Comparison of ENCODE assay signal across 10 mouse cellular contexts in the genomic region with DNA sequence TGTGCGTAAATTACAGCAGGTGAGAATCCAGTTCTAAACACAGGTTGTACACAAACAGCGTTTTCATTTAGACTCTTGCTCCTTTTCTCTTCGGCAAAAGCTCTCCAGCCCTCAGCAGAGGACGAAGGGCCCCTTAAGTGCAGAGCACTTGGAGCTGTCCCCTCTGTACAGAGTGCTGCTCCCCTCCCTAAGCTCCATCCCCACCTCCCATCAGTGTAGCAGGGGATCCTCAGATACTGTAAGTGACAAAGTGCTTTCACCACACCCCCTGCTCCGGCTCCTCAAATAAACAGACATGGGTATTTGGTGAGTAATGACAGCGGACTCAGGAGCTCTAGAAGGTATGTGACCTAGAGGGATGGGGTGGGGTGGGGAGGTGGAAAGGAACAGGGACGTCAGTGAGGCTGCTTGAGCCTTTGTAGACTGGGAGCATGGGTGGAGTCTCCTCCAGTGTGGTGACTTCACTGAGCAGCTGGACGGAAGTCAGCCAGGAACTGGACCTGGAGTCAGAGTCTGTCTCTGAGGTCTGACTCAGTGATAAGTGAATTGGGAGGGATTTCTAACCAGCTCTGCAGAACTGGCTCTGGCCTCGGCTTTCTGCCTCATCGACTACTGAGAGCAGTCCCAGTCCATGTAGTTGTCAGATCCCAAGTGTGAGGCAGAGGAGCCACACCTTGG. TPM values are rescaled to one million over a fixed set of nuclear protein-coding genes. Genes with fewer than 3 reads are reported as not detected.
DNase-seq lines count a peak whose midpoint lies in the region; ATAC-seq lines count a peak whose summit lies in the region.
"Had no signal": no experiment of that assay in that cellular context is flagged by ENCODE, and none has a peak within 500 bp of the region (broad histone marks: within the 10 kb centered on the region; RNA-seq: fewer than 3 reads in every experiment).

No protein-coding gene starts in this region.

- no peak overlapping the region for H3K4me3 ChIP-seq in heart, embryonic 14.5 days (ENCODE audit: control insufficient read depth in 1 of 2, insufficient read depth in 1 of 2, low read depth in 1 of 2, low read length in 2 of 2)
- no peak overlapping the region for H3K4me3 ChIP-seq in forebrain, embryonic 11.5 days (ENCODE audit: low read depth, low read length)
- H3K4me3 ChIP-seq: liver, embryonic 13.5 days had no signal

- peak; percentile 70 for ATAC-seq in heart, embryonic 14.5 days (ENCODE audit: insufficient number of reproducible peaks, insufficient read depth, low FRiP score, low read depth)
- ATAC-seq in forebrain, embryonic 11.5 days (replicated peaks; ENCODE audit: low FRiP score): no peak

- H3K9me3 ChIP-seq in heart, embryonic 14.5 days (ENCODE audit: control insufficient read depth, low read length): no peaks in the 10 kb centered on the region
- no peaks in the 10 kb centered on the region for H3K9me3 ChIP-seq in forebrain, embryonic 11.5 days (ENCODE audit: control insufficient read depth, low read length)
- H3K9me3 ChIP-seq: liver, embryonic 13.5 days had no signal

- WGBS in heart, embryonic 14.5 days: 15% methylated on average over 10 of the region's 10 CpGs
- 81% methylated on average over 10 of the region's 10 CpGs for WGBS in forebrain, embryonic 11.5 days

- H3K36me3 ChIP-seq in heart, embryonic 14.5 days (ENCODE audit: control insufficient read depth, insufficient read depth, low read length): peaks cover 43% of the 10 kb centered on the region
- peaks cover 10% of the 10 kb centered on the region; the same call in 1 of the 2 replicates for H3K36me3 ChIP-seq in forebrain, embryonic 11.5 days (ENCODE audit: control insufficient read depth, insufficient read depth, low read length)

- 0 out of 2 replicates have a peak overlapping the region, but pooled peaks have one; percentile 7 for H3K9ac ChIP-seq in heart, embryonic 14.5 days (ENCODE audit: low read length)
- H3K9ac ChIP-seq in forebrain, embryonic 11.5 days (ENCODE audit: low read length): no peak overlapping the region
- H3K9ac ChIP-seq: liver, embryonic 13.5 days had no signal

- peak; percentile 43 for DNase-seq in Muller cell, postnatal 12 days (ENCODE audit: inconsistent ontology term)
- DNase-seq in adrenal gland, postnatal 36 days: peak; percentile 35 to 42
- DNase-seq in lung, postnatal 14 days: peak; percentile 19
- no peak for DNase-seq in cerebellum, postnatal 25 days
- no peak for DNase-seq in forebrain, embryonic 11.5 days (ENCODE audit: low spot score)
- no peak for DNase-seq in right cerebral cortex, postnatal 4 days
- DNase-seq: liver, embryonic 13.5 days had no signal

- H3K27ac ChIP-seq in heart, embryonic 14.5 days (replicated peaks in 1 of 2; ENCODE audit: control insufficient read depth in 1 of 2, insufficient read depth in 1 of 2, low read depth in 2 of 2, low read length in 2 of 2): peak overlapping the region; percentile 83 to 84
- H3K27ac ChIP-seq in forebrain, embryonic 11.5 days (ENCODE audit: low read depth, low read length): no peak overlapping the region
- H3K27ac ChIP-seq: liver, embryonic 13.5 days had no signal

- peak overlapping the region; percentile 30 for H3K4me2 ChIP-seq in heart, embryonic 14.5 days (ENCODE audit: low read length)
- no peak overlapping the region for H3K4me2 ChIP-seq in forebrain, embryonic 11.5 days (ENCODE audit: low read depth, low read length, severe bottlenecking)
- H3K4me2 ChIP-seq: liver, embryonic 13.5 days had no signal

- peaks cover 19 to 24% of the 10 kb centered on the region in 2 experiments for H3K4me1 ChIP-seq in heart, embryonic 14.5 days (ENCODE audit: control insufficient read depth in 2 of 2, insufficient read depth in 2 of 2, low read length in 2 of 2)
- no peaks in the 10 kb centered on the region for H3K4me1 ChIP-seq in forebrain, embryonic 11.5 days (replicated peaks; ENCODE audit: control insufficient read depth, insufficient read depth, low read length)

- no peaks in the 10 kb centered on the region for H3K27me3 ChIP-seq in heart, embryonic 14.5 days (ENCODE audit: control insufficient read depth, insufficient read depth, low read length)
- H3K27me3 ChIP-seq in forebrain, embryonic 11.5 days (ENCODE audit: control insufficient read depth, insufficient read depth, low read length): no peaks in the 10 kb centered on the region
- H3K27me3 ChIP-seq: liver, embryonic 13.5 days had no signal

RNA-seq across cellular contexts. Expression of gene Smbd1, which starts 11.6 kb away (rescaled TPM):
- not detected for total RNA-seq in adrenal gland, postnatal 36 days (2021)
- not detected in 2 replicates for polyA plus RNA-seq in heart, embryonic 14.5 days (2014; fragmentation: Nextera tagmentation; extraction: Ambion mirVana)
- not detected in 2 replicates for polyA plus RNA-seq in forebrain, embryonic 11.5 days (2014; fragmentation: Nextera tagmentation; extraction: Ambion mirVana)
- polyA plus RNA-seq: cortical plate, adult 2 months; hindbrain, embryonic 11.5 days; liver, embryonic 13.5 days had no signal

RNA-seq across cellular contexts. Expression of gene Muc20, which starts 24.7 kb away (rescaled TPM):
- total RNA-seq in adrenal gland, postnatal 36 days (2021): not detected
- 0.08 TPM in 1 of 2 replicates, not detected in the other for polyA plus RNA-seq in heart, embryonic 14.5 days (2014; fragmentation: Nextera tagmentation; extraction: Ambion mirVana)
- polyA plus RNA-seq in forebrain, embryonic 11.5 days (2014; fragmentation: Nextera tagmentation; extraction: Ambion mirVana): not detected in 2 replicates
- polyA plus RNA-seq: cortical plate, adult 2 months; hindbrain, embryonic 11.5 days had no signal

RNA-seq across cellular contexts. Expression of gene Fyttd1, which starts 55.4 kb away (rescaled TPM):
- 100 to 1,000 TPM; 104 to 118 TPM for total RNA-seq in adrenal gland, postnatal 36 days (2021)
- polyA plus RNA-seq in heart, embryonic 14.5 days (2014; fragmentation: Nextera tagmentation; extraction: Ambion mirVana): 166 and 170 TPM in 2 replicates
- polyA plus RNA-seq in forebrain, embryonic 11.5 days (2014; fragmentation: Nextera tagmentation; extraction: Ambion mirVana): 110 and 118 TPM in 2 replicates

RNA-seq across cellular contexts. Expression of gene Rubcn, which starts 55.7 kb away (rescaled TPM):
- total RNA-seq in adrenal gland, postnatal 36 days (2021): 10 to 100 TPM; 26.7 to 29.9 TPM
- polyA plus RNA-seq in heart, embryonic 14.5 days (2014; fragmentation: Nextera tagmentation; extraction: Ambion mirVana): 30.4 and 30.7 TPM in 2 replicates
- 18.6 and 21.7 TPM in 2 replicates for polyA plus RNA-seq in forebrain, embryonic 11.5 days (2014; fragmentation: Nextera tagmentation; extraction: Ambion mirVana)

Comparison
In these comparisons a context has a peak if more than half of its experiments do, and no peak if none do; other contexts are left out.
1. DNase-seq: peak in Muller cell, postnatal 12 days (single experiment), adrenal gland, postnatal 36 days (2 of 2) and lung, postnatal 14 days (single experiment); none in cerebellum, postnatal 25 days (0 of 2), forebrain, embryonic 11.5 days (single experiment) and right cerebral cortex, postnatal 4 days (single experiment).